Mouse (Mus musculus) pancreas, adult 10 weeks (tissue): ENCODE data around the gene Arhgap20. TPM values are rescaled to one million over a fixed set of nuclear protein-coding genes. Genes with fewer than 3 reads are reported as not detected.

Experiments
- polyA plus RNA-seq: library from polyadenylated mRNA; stranded (reverse); fragments of 350-450 nt; fragmentation: Illumina TruSeq; extraction: RNeasy Lipid Tissue Mini Kit (QIAGEN cat#74804); gene quantifications from one replicate; pipeline ENCODE4 v1.2.3, GENCODE M21; 2015; ENCODE audit warnings: low read depth, low replicate concordance; ENCODE audit not compliant: insufficient read depth

The Arhgap20 gene
- polyA plus RNA-seq: 1.8 TPM

DNA sequence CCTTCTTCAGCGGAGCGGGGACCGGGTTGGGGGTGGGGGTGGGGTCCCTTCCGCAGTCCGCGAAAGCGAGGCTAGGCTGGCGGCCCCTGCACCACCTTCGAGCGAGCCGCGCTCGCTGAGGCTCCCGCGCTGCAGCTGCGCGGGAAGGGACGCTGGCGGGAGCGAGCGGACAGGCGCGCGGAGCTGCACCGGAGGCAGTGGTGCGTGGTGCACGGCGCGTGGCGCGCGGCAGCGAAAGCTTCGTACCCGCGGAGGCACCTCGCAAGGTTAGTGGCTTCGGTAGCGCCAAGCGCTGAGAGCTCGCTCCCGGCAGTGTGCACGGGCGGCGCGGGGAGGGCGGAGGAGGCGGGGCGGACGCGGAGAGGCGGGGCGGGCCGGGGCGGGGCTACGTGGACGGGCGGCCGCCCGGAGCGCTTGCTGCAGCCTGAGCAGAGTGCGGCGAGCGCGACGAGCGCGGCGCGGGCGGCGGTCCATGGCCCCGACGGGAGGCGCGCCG lies at the start of gene Arhgap20:
Arhgap20 (plus strand) TSS at position 417 of the 496 bp plus-strand sequence.

Other genes starting within 250 kb of the Arhgap20 start
- 13.3 TPM for gene Fdx1, start 198.2 kb downstream of the Arhgap20 start, polyA plus RNA-seq